Mouse (Mus musculus): Measurements from ENCODE around the gene Ncmap. TPM values are rescaled to one million over a fixed set of nuclear protein-coding genes. Genes with fewer than 3 reads are reported as not detected.
A peak's percentile ranks its signal among the peaks of the same experiment; 100 is the strongest.
"Not testable (repeated sequence)": the region's sequence is repeated elsewhere in the genome, so short reads cannot be mapped to it uniquely, and the experiment has no call there.

Gene Ncmap
- polyA plus RNA-seq, 1 experiment, result 2.3 TPM

GRCm38 (mm10) chr4:135355886-135356550 lies 42.0 kb downstream of the Ncmap start:
- no peaks in the 10 kb centered on the region for H3K9me3 ChIP-seq (replicated peaks; ENCODE audit: control insufficient read depth, insufficient read depth, low read length, poor library complexity, severe bottlenecking)
- H3K27me3 ChIP-seq (ENCODE audit: control insufficient read depth, insufficient read depth, low read length, poor library complexity, severe bottlenecking), result no peaks in the 10 kb centered on the region
- H3K27ac ChIP-seq (ENCODE audit: insufficient read depth, low read length), result no peak overlapping the region
- H3K4me3 ChIP-seq (ENCODE audit: low read depth, low read length), result no peak overlapping the region
- peaks cover 1% of the 10 kb centered on the region for H3K4me1 ChIP-seq (ENCODE audit: control insufficient read depth, insufficient read depth, low read length)
- TF ChIP-seq CTCF (IDR thresholded peaks at IDR 0.05; ENCODE audit: low read depth, low read length) (no peak), EP300 (IDR thresholded peaks at IDR 0.05; ENCODE audit: insufficient read depth, low read depth, low read length) (no peak), POLR2A (IDR thresholded peaks at IDR 0.05; ENCODE audit: insufficient read depth, low read length) (no peak)
- no peak overlapping the region for H3K9ac ChIP-seq (ENCODE audit: low read depth, poor library complexity, severe bottlenecking)
- H3K36me3 ChIP-seq (ENCODE audit: control insufficient read depth, insufficient read depth, low read length, poor library complexity, severe bottlenecking), result no peaks in the 10 kb centered on the region; the same call in 1 of the 2 replicates

GRCm38 (mm10) chr4:135354751-135355150 lies 43.3 kb downstream of the Ncmap start:
- peak overlapping the region; percentile 57 for H3K9ac ChIP-seq (ENCODE audit: low read depth, poor library complexity, severe bottlenecking)
- H3K4me3 ChIP-seq (ENCODE audit: low read depth, low read length); H3K9me3 ChIP-seq (replicated peaks; ENCODE audit: control insufficient read depth, insufficient read depth, low read length, poor library complexity, severe bottlenecking); H3K36me3 ChIP-seq (ENCODE audit: control insufficient read depth, insufficient read depth, low read length, poor library complexity, severe bottlenecking); H3K4me1 ChIP-seq (ENCODE audit: control insufficient read depth, insufficient read depth, low read length); H3K27me3 ChIP-seq (ENCODE audit: control insufficient read depth, insufficient read depth, low read length, poor library complexity, severe bottlenecking): not testable (repeated sequence)
- peak overlapping the region; percentile 74 for H3K27ac ChIP-seq (ENCODE audit: insufficient read depth, low read length)

- no peak for TF ChIP-seq POLR2A (IDR thresholded peaks at IDR 0.05; ENCODE audit: insufficient read depth, low read length)
- no peak for TF ChIP-seq CTCF (IDR thresholded peaks at IDR 0.05; ENCODE audit: low read depth, low read length)
- TF ChIP-seq EP300 (IDR thresholded peaks at IDR 0.05; ENCODE audit: insufficient read depth, low read depth, low read length), result no peak
- Histone ChIP-seq H3K36me3 (ENCODE audit: control insufficient read depth, insufficient read depth, low read length, poor library complexity, severe bottlenecking) (peaks cover 3% of the 10 kb centered on the region; the same call in 1 of the 2 replicates), H3K4me3 (ENCODE audit: low read depth, low read length) (peak overlapping the region; percentile 62), H3K9ac (ENCODE audit: low read depth, poor library complexity, severe bottlenecking) (peak overlapping the region; percentile 57), H3K27ac (ENCODE audit: insufficient read depth, low read length) (peak overlapping the region; percentile 74), H3K9me3 (replicated peaks; ENCODE audit: control insufficient read depth, insufficient read depth, low read length, poor library complexity, severe bottlenecking) (no peaks in the 10 kb centered on the region), H3K27me3 (ENCODE audit: control insufficient read depth, insufficient read depth, low read length, poor library complexity, severe bottlenecking) (no peaks in the 10 kb centered on the region), H3K4me1 (ENCODE audit: control insufficient read depth, insufficient read depth, low read length) (peaks cover 1% of the 10 kb centered on the region)
Measured at GRCm38 (mm10) chr4:135353794-135354450, 44.1 kb downstream of the Ncmap start.

GRCm38 (mm10) chr4:135353066-135353793 lies 44.8 kb downstream of the Ncmap start, which contains the start of gene Srrm1:
Srrm1 (minus strand) TSS chr4:135353321.
- H3K27ac ChIP-seq (ENCODE audit: insufficient read depth, low read length), result peak within 1 kb of the TSS; percentile 74
- H3K4me1 ChIP-seq (ENCODE audit: control insufficient read depth, insufficient read depth, low read length), result peaks cover 1% of the 10 kb centered on the region
- no peaks in the 10 kb centered on the region for H3K27me3 ChIP-seq (ENCODE audit: control insufficient read depth, insufficient read depth, low read length, poor library complexity, severe bottlenecking)
- peak within 1 kb of the TSS; percentile 100 for H3K4me3 ChIP-seq (ENCODE audit: low read depth, low read length)
- TF ChIP-seq EP300 (IDR thresholded peaks at IDR 0.05; ENCODE audit: insufficient read depth, low read depth, low read length) (no peak), CTCF (IDR thresholded peaks at IDR 0.05; ENCODE audit: low read depth, low read length) (no peak), POLR2A (IDR thresholded peaks at IDR 0.05; ENCODE audit: insufficient read depth, low read length) (no peak)
- no peaks in the 10 kb centered on the region for H3K9me3 ChIP-seq (replicated peaks; ENCODE audit: control insufficient read depth, insufficient read depth, low read length, poor library complexity, severe bottlenecking)
- peak within 1 kb of the TSS; percentile 99 for H3K9ac ChIP-seq (ENCODE audit: low read depth, poor library complexity, severe bottlenecking)
- peaks cover 5% of the 10 kb centered on the region; the same call in 1 of the 2 replicates for H3K36me3 ChIP-seq (ENCODE audit: control insufficient read depth, insufficient read depth, low read length, poor library complexity, severe bottlenecking)

- Histone ChIP-seq H3K4me3 (ENCODE audit: low read depth, low read length) (peak overlapping the region; percentile 100), H3K9ac (ENCODE audit: low read depth, poor library complexity, severe bottlenecking) (peak overlapping the region; percentile 99), H3K27ac (ENCODE audit: insufficient read depth, low read length) (peak overlapping the region; percentile 40; the same call in 1 of the 2 replicates), H3K36me3 (ENCODE audit: control insufficient read depth, insufficient read depth, low read length, poor library complexity, severe bottlenecking) (peaks cover 7% of the 10 kb centered on the region), H3K4me1 (ENCODE audit: control insufficient read depth, insufficient read depth, low read length) (peaks cover 1% of the 10 kb centered on the region), H3K9me3 (replicated peaks; ENCODE audit: control insufficient read depth, insufficient read depth, low read length, poor library complexity, severe bottlenecking) (no peaks in the 10 kb centered on the region), H3K27me3 (ENCODE audit: control insufficient read depth, insufficient read depth, low read length, poor library complexity, severe bottlenecking) (no peaks in the 10 kb centered on the region)
- TF ChIP-seq EP300 (IDR thresholded peaks at IDR 0.05; ENCODE audit: insufficient read depth, low read depth, low read length) (no peak), POLR2A (IDR thresholded peaks at IDR 0.05; ENCODE audit: insufficient read depth, low read length) (no peak), CTCF (IDR thresholded peaks at IDR 0.05; ENCODE audit: low read depth, low read length) (no peak)
Measured at GRCm38 (mm10) chr4:135352326-135353065, 45.5 kb downstream of the Ncmap start.
